Mouse (Mus musculus): ENCODE data around the gene Gm49339. TPM values are rescaled to one million over a fixed set of nuclear protein-coding genes. Genes with fewer than 3 reads are reported as not detected.

Gm49339 gene
- total and polyA plus RNA-seq, 3 experiments, result not detected

- TF ChIP-seq MAZ (IDR thresholded peaks at IDR 0.05; ENCODE audit: low read depth, low read length) (no peak), MYC (IDR thresholded peaks at IDR 0.05; ENCODE audit: low read depth, low read length) (no peak), USF1 (IDR thresholded peaks at IDR 0.05; ENCODE audit: low read depth, low read length) (no peak), ZC3H11A (IDR thresholded peaks at IDR 0.05; ENCODE audit: low read depth, low read length) (no peak), ELF1 (IDR thresholded peaks at IDR 0.05; ENCODE audit: low read depth, low read length) (no peak), TCF12 (IDR thresholded peaks at IDR 0.05; ENCODE audit: low read depth, low read length) (peak; percentile 66), NELFE (IDR thresholded peaks at IDR 0.05; ENCODE audit: low read depth, low read length) (no peak), CTCF (IDR thresholded peaks at IDR 0.05 in 2 of 3, conservative IDR thresholded peaks at IDR 0.05 in 1 of 3; ENCODE audit: control insufficient read depth in 1 of 3, insufficient read depth in 1 of 3, low read depth in 2 of 3, low read length in 3 of 3, poor library complexity in 1 of 3, severe bottlenecking in 1 of 3) (no peak), JUND (IDR thresholded peaks at IDR 0.05; ENCODE audit: low read depth, low read length) (no peak), MAX (IDR thresholded peaks at IDR 0.05; ENCODE audit: low read length) (no peak), POLR2AphosphoS5 (IDR thresholded peaks at IDR 0.05; ENCODE audit: borderline replicate concordance, low read depth, low read length) (no peak), HCFC1 (IDR thresholded peaks at IDR 0.05; ENCODE audit: low read depth, low read length) (no peak), POLR2A (IDR thresholded peaks at IDR 0.05; ENCODE audit: control insufficient read depth in 1 of 2, insufficient read depth in 1 of 2, low read depth in 1 of 2, low read length in 2 of 2, poor library complexity in 1 of 2) (no peak), TAL1 (IDR thresholded peaks at IDR 0.05; ENCODE audit: low read length) (no peak), SIN3A (IDR thresholded peaks at IDR 0.05; ENCODE audit: low read length) (no peak)
Measured at GRCm38 (mm10) chr10:51528840-51529434, 48.5 kb downstream of the Gm49339 start (continued).

- H3K36me3 ChIP-seq (ENCODE audit: control insufficient read depth in 1 of 2, insufficient read depth in 2 of 2, low read length in 2 of 2), result peaks cover 0 to 8% of the 10 kb centered on the region in 2 experiments; a peak in 1 of 4 replicates
- no peak for TF ChIP-seq UBTF (IDR thresholded peaks at IDR 0.05; ENCODE audit: borderline replicate concordance, insufficient read depth, low read depth, low read length)
- peak; percentile 27; the same call in 1 of the 2 replicates for TF ChIP-seq GATA1 (IDR thresholded peaks at IDR 0.05; ENCODE audit: low read depth, low read length)
- TF ChIP-seq CHD1 (IDR thresholded peaks at IDR 0.05; ENCODE audit: low read depth, low read length), result no peak
- TF ChIP-seq ZKSCAN1 (IDR thresholded peaks at IDR 0.05; ENCODE audit: low read depth, low read length), result no peak
- TF ChIP-seq TCF12 (IDR thresholded peaks at IDR 0.05; ENCODE audit: low read depth, low read length), result peak; percentile 32; the same call in 1 of the 2 replicates
- no peak for TF ChIP-seq POLR2AphosphoS5 (IDR thresholded peaks at IDR 0.05; ENCODE audit: borderline replicate concordance, low read depth, low read length)
- TF ChIP-seq RCOR1 (IDR thresholded peaks at IDR 0.05; ENCODE audit: low read depth, low read length), result no peak
- no peak for TF ChIP-seq JUND (IDR thresholded peaks at IDR 0.05; ENCODE audit: low read depth, low read length)
- TF ChIP-seq GABPA (IDR thresholded peaks at IDR 0.05; ENCODE audit: low read depth, low read length), result no peak
- no peak for TF ChIP-seq E2F4 (IDR thresholded peaks at IDR 0.05; ENCODE audit: borderline replicate concordance, low read depth, low read length)
- no peak for TF ChIP-seq MAX (IDR thresholded peaks at IDR 0.05; ENCODE audit: low read length)
- TF ChIP-seq USF1 (IDR thresholded peaks at IDR 0.05; ENCODE audit: low read depth, low read length), result no peak
- TF ChIP-seq SIN3A (IDR thresholded peaks at IDR 0.05; ENCODE audit: low read length), result no peak
- no peak for TF ChIP-seq SMC3 (IDR thresholded peaks at IDR 0.05; ENCODE audit: low read depth, low read length)
- TF ChIP-seq POLR2AphosphoS2 (IDR thresholded peaks at IDR 0.05; ENCODE audit: low read length), result no peak
- no peak for TF ChIP-seq NELFE (IDR thresholded peaks at IDR 0.05; ENCODE audit: low read depth, low read length)
- TF ChIP-seq EP300 (IDR thresholded peaks at IDR 0.05; ENCODE audit: low read depth in 1 of 2, low read length in 2 of 2), result peak in 1 of 2 experiments; percentile 30; a peak in 2 of 4 replicates
- no peak for TF ChIP-seq BHLHE40 (IDR thresholded peaks at IDR 0.05; ENCODE audit: borderline replicate concordance, low read depth, low read length)
- TF ChIP-seq KAT2A (conservative IDR thresholded peaks at IDR 0.05; ENCODE audit: low read depth, low read length), result no peak
- TF ChIP-seq TAL1 (IDR thresholded peaks at IDR 0.05; ENCODE audit: low read length), result peak; percentile 19
- no peak for TF ChIP-seq MYB (IDR thresholded peaks at IDR 0.05; ENCODE audit: low read depth, low read length)
- no peak for DNase-seq (ENCODE audit: low read depth, low spot score)
- H3K9ac ChIP-seq (ENCODE audit: control insufficient read depth, low read depth, low read length, poor library complexity, severe bottlenecking), result no peak overlapping the region
- H3K79me2 ChIP-seq (ENCODE audit: control insufficient read depth, insufficient read depth, low read length, poor library complexity), result no peaks in the 10 kb centered on the region
- no peak overlapping the region for H3K4me3 ChIP-seq (ENCODE audit: control insufficient read depth in 1 of 2, insufficient read depth in 1 of 2, low read depth in 2 of 2, low read length in 2 of 2)
- H3K27me3 ChIP-seq (ENCODE audit: control insufficient read depth in 1 of 2, insufficient read depth in 2 of 2, low read length in 2 of 2), result no peaks in the 10 kb centered on the region
- H3K27ac ChIP-seq (ENCODE audit: control insufficient read depth, low read depth, low read length), result peak overlapping the region; percentile 33; the same call in 1 of the 2 replicates
- peaks cover 0 to 10% of the 10 kb centered on the region in 2 experiments; a peak in 3 of 4 replicates for H3K4me1 ChIP-seq (ENCODE audit: control insufficient read depth in 1 of 2, insufficient read depth in 2 of 2, low read length in 2 of 2)
- no peaks in the 10 kb centered on the region for H3K9me3 ChIP-seq (replicated peaks; ENCODE audit: insufficient read depth, low read length)
Measured at GRCm38 (mm10) chr10:51529497-51529896, 49.1 kb downstream of the Gm49339 start.
